31 mouse cellular contexts compared by ENCODE assay signal in genomic region chr7:20078118-20078517, GRCm38 (mm10). TPM values are rescaled to one million over a fixed set of nuclear protein-coding genes. Genes with fewer than 3 reads are reported as not detected.
"Had no signal": no experiment of that assay in that cellular context is flagged by ENCODE, and none has a peak within 500 bp of the region (broad histone marks: within the 10 kb centered on the region; RNA-seq: fewer than 3 reads in every experiment).

No protein-coding gene starts in this region.

RNA-seq across cellular contexts. Expression of gene Vmn1r91, which starts 21.4 kb away (rescaled TPM):
- polyA plus RNA-seq: limb, embryonic 10.5 days; limb, embryonic 11.5 days; limb, embryonic 12.5 days; limb, embryonic 13.5 days; limb, embryonic 14.5 days; limb, embryonic 15.5 days; liver, adult 2 months; liver, embryonic 11.5 days; liver, embryonic 12.5 days; liver, embryonic 13.5 days; liver, embryonic 14.5 days; liver, embryonic 15.5 days; liver, embryonic 16.5 days; liver, postnatal 0 days; lung, adult 2 months; lung, embryonic 14.5 days; lung, embryonic 15.5 days; lung, embryonic 16.5 days; lung, postnatal 0 days; macrophage; midbrain, embryonic 10.5 days; midbrain, embryonic 11.5 days; midbrain, embryonic 12.5 days; midbrain, embryonic 13.5 days; midbrain, embryonic 14.5 days; midbrain, embryonic 15.5 days; midbrain, embryonic 16.5 days; midbrain, postnatal 0 days; myocyte; neural tube, embryonic 11.5 days; neural tube, embryonic 12.5 days had no signal

RNA-seq across cellular contexts. Expression of gene Gm16442, which starts 44.3 kb away (rescaled TPM):
- polyA plus RNA-seq: limb, embryonic 10.5 days; limb, embryonic 11.5 days; limb, embryonic 12.5 days; limb, embryonic 13.5 days; limb, embryonic 14.5 days; limb, embryonic 15.5 days; liver, adult 2 months; liver, embryonic 11.5 days; liver, embryonic 12.5 days; liver, embryonic 13.5 days; liver, embryonic 14.5 days; liver, embryonic 15.5 days; liver, embryonic 16.5 days; liver, postnatal 0 days; lung, adult 2 months; lung, embryonic 14.5 days; lung, embryonic 15.5 days; lung, embryonic 16.5 days; lung, postnatal 0 days; macrophage; midbrain, embryonic 10.5 days; midbrain, embryonic 11.5 days; midbrain, embryonic 12.5 days; midbrain, embryonic 13.5 days; midbrain, embryonic 14.5 days; midbrain, embryonic 15.5 days; midbrain, embryonic 16.5 days; midbrain, postnatal 0 days; myocyte; neural tube, embryonic 11.5 days; neural tube, embryonic 12.5 days had no signal
